Mouse (Mus musculus) midbrain, embryonic 15.5 days (tissue): ENCODE data around the gene Gm9767. TPM values are rescaled to one million over a fixed set of nuclear protein-coding genes. Genes with fewer than 3 reads are reported as not detected.
A peak's percentile ranks its signal among the peaks of the same experiment; 100 is the strongest.

Source experiments
- ATAC-seq: fragments of 200-750 bp; cut with Nextera tagmentation; replicated peaks from 2 replicates; pipeline ENCODE4 v1.8.0; 2017; ENCODE audit warnings: moderate TSS enrichment
- H3K27ac ChIP-seq: fragments of 300-500 bp; sonication (generic); 2 replicates; pipeline ENCODE4 v1.5.1; 2015; ENCODE audit warnings: mild to moderate bottlenecking, inconsistent platforms
- H3K27me3 ChIP-seq: fragments of 300-500 bp; sonication (generic); replicated peaks from 2 replicates; pipeline ENCODE4 v1.6.1; 2015; ENCODE audit warnings: inconsistent platforms
- H3K36me3 ChIP-seq: fragments of 300-500 bp; sonication (generic); replicated peaks from 2 replicates; pipeline ENCODE4 v1.6.1; 2015; ENCODE audit warnings: inconsistent platforms
- H3K4me1 ChIP-seq: fragments of 300-500 bp; sonication (generic); 2 replicates; pipeline ENCODE4 v1.6.1; 2015; ENCODE audit warnings: inconsistent platforms
- H3K4me2 ChIP-seq: fragments of 300-500 bp; sonication (generic); 2 replicates; pipeline ENCODE4 v1.6.1; 2015; ENCODE audit warnings: inconsistent platforms, mild to moderate bottlenecking, moderate library complexity
- H3K4me3 ChIP-seq: fragments of 300-500 bp; sonication (generic); 2 replicates; pipeline ENCODE4 v1.5.1; 2015; ENCODE audit warnings: mild to moderate bottlenecking, inconsistent platforms
- H3K9ac ChIP-seq: fragments of 300-500 bp; sonication (generic); 2 replicates; pipeline ENCODE4 v1.6.1; 2015; ENCODE audit warnings: mild to moderate bottlenecking, inconsistent platforms
- H3K9me3 ChIP-seq: fragments of 300-500 bp; sonication (generic); 2 replicates; pipeline ENCODE4 v1.6.1; 2016; ENCODE audit warnings: inconsistent platforms
- WGBS: fragments of 180-500 bp; shearing (Covaris S2); methylation state at CpG from one replicate; pipeline ENCODE4 v1.1.7; 2015; ENCODE audit warnings: mixed read lengths; 5-methylcytosine and 5-hydroxymethylcytosine counted together
- polyA plus RNA-seq: library from polyadenylated mRNA; unstranded; fragments of >200 nt; fragmentation: Nextera tagmentation; extraction: Ambion mirVana; gene quantifications from 2 replicates; pipeline ENCODE4 v1.2.1, GENCODE M21; 2015

The Gm9767 gene
- polyA plus RNA-seq = 1.3 and 2.4 TPM in 2 replicates

GRCm38 (mm10) chr10:26077671-26078481 lies at the start of gene Gm9767:
Gene Gm9767, plus strand, starts transcription at chr10:26078255.
- WGBS = under 1% methylated on average over 52 of the region's 52 CpGs
- peaks cover 12% of the 10 kb centered on the region for H3K4me1 ChIP-seq
- H3K9me3 ChIP-seq = no peaks in the 10 kb centered on the region
- peak within 1 kb of the TSS; percentile 79 for H3K9ac ChIP-seq
- ATAC-seq = peak; percentile 82
- H3K36me3 ChIP-seq = no peaks in the 10 kb centered on the region
- peak within 1 kb of the TSS; percentile 67 for H3K4me2 ChIP-seq
- peak within 1 kb of the TSS; percentile 74 for H3K4me3 ChIP-seq
- H3K27me3 ChIP-seq = no peaks in the 10 kb centered on the region
- peak within 1 kb of the TSS; percentile 74 for H3K27ac ChIP-seq

GRCm38 (mm10) chr10:26034931-26035330 lies 43.1 kb upstream of the Gm9767 start:
- 0 out of 2 replicates have a peak, but pooled peaks have one; percentile 45 for ATAC-seq
- 81% methylated on average over 5 of the region's 5 CpGs for WGBS
- H3K9ac ChIP-seq = no peak overlapping the region
- no peak overlapping the region for H3K27ac ChIP-seq
- H3K4me3 ChIP-seq = no peak overlapping the region
- H3K27me3 ChIP-seq = no peaks in the 10 kb centered on the region
- H3K4me1 ChIP-seq = no peaks in the 10 kb centered on the region
- no peaks in the 10 kb centered on the region for H3K36me3 ChIP-seq
- H3K9me3 ChIP-seq = no peaks in the 10 kb centered on the region
- no peak overlapping the region for H3K4me2 ChIP-seq

GRCm38 (mm10) chr10:26051177-26051576 lies 26.9 kb upstream of the Gm9767 start:
- H3K36me3 ChIP-seq = no peaks in the 10 kb centered on the region
- H3K27me3 ChIP-seq = no peaks in the 10 kb centered on the region
- H3K4me2 ChIP-seq = no peak overlapping the region
- ATAC-seq = no peak
- WGBS = 88% methylated on average over 2 of the region's 2 CpGs
- H3K9ac ChIP-seq = no peak overlapping the region
- no peaks in the 10 kb centered on the region for H3K4me1 ChIP-seq
- H3K4me3 ChIP-seq = no peak overlapping the region
- H3K9me3 ChIP-seq = no peaks in the 10 kb centered on the region
- no peak overlapping the region for H3K27ac ChIP-seq

- Histone ChIP-seq H3K9me3 (no peaks in the 10 kb centered on the region), H3K27me3 (no peaks in the 10 kb centered on the region), H3K9ac (no peak overlapping the region), H3K4me2 (no peak overlapping the region), H3K27ac (no peak overlapping the region), H3K4me3 (no peak overlapping the region), H3K36me3 (no peaks in the 10 kb centered on the region), H3K4me1 (no peaks in the 10 kb centered on the region)
- WGBS = 85% methylated on average over 3 of the region's 3 CpGs
- ATAC-seq = 0 out of 2 replicates have a peak, but pooled peaks have one; percentile 38
Observed at GRCm38 (mm10) chr10:26059662-26060307, 18.3 kb upstream of the Gm9767 start.

- Histone ChIP-seq H3K27ac (no peak overlapping the region), H3K9me3 (no peaks in the 10 kb centered on the region), H3K4me3 (no peak overlapping the region), H3K36me3 (0 out of 2 replicates have a peak, but pooled peaks cover 1% of the 10 kb centered on the region), H3K27me3 (no peaks in the 10 kb centered on the region), H3K4me2 (no peak overlapping the region), H3K9ac (no peak overlapping the region), H3K4me1 (no peaks in the 10 kb centered on the region)
- WGBS = 93% methylated on average over 4 of the region's 4 CpGs
- ATAC-seq = no peak
Observed at GRCm38 (mm10) chr10:26063071-26063470, 15.0 kb upstream of the Gm9767 start.

- H3K36me3 ChIP-seq = 0 out of 2 replicates have a peak, but pooled peaks cover 6% of the 10 kb centered on the region
- no peak overlapping the region for H3K4me2 ChIP-seq
- no peak overlapping the region for H3K4me3 ChIP-seq
- WGBS = 84% methylated on average over 5 of the region's 5 CpGs
- H3K27ac ChIP-seq = no peak overlapping the region
- H3K4me1 ChIP-seq = peaks cover 11% of the 10 kb centered on the region
- ATAC-seq = no peak
- H3K9me3 ChIP-seq = no peaks in the 10 kb centered on the region
- no peak overlapping the region for H3K9ac ChIP-seq
- no peaks in the 10 kb centered on the region for H3K27me3 ChIP-seq
Observed at GRCm38 (mm10) chr10:26071986-26072385, 6.1 kb upstream of the Gm9767 start.

GRCm38 (mm10) chr10:26076949-26077348 lies 1.1 kb upstream of the Gm9767 start:
- Histone ChIP-seq H3K27me3 (no peaks in the 10 kb centered on the region), H3K4me1 (peaks cover 12% of the 10 kb centered on the region), H3K4me3 (peak overlapping the region; percentile 74), H3K9ac (peak overlapping the region; percentile 79), H3K27ac (no peak overlapping the region), H3K4me2 (peak overlapping the region; percentile 67), H3K36me3 (no peaks in the 10 kb centered on the region), H3K9me3 (no peaks in the 10 kb centered on the region)
- ATAC-seq = no peak
- 73% methylated on average over 9 of the region's 9 CpGs for WGBS

GRCm38 (mm10) chr10:26078521-26079142 lies 577 bp downstream of the Gm9767 start, which contains the start of gene Tmem200a:
Gene Tmem200a, minus strand, starts transcription at chr10:26079052.
- Histone ChIP-seq H3K4me2 (peak within 1 kb of the TSS; percentile 67), H3K4me3 (peak within 1 kb of the TSS; percentile 74), H3K27ac (peak within 1 kb of the TSS; percentile 74), H3K36me3 (no peaks in the 10 kb centered on the region), H3K27me3 (no peaks in the 10 kb centered on the region), H3K4me1 (peaks cover 12% of the 10 kb centered on the region), H3K9ac (peak within 1 kb of the TSS; percentile 79), H3K9me3 (no peaks in the 10 kb centered on the region)
- under 1% methylated on average over 46 of the region's 46 CpGs for WGBS
- ATAC-seq = peak; percentile 94

GRCm38 (mm10) chr10:26079678-26080077 lies 1.6 kb downstream of the Gm9767 start:
- no peaks in the 10 kb centered on the region for H3K36me3 ChIP-seq
- H3K4me1 ChIP-seq = peaks cover 12% of the 10 kb centered on the region
- no peak overlapping the region for H3K4me2 ChIP-seq
- H3K9me3 ChIP-seq = no peaks in the 10 kb centered on the region
- no peak for ATAC-seq
- no peak overlapping the region for H3K9ac ChIP-seq
- H3K27me3 ChIP-seq = no peaks in the 10 kb centered on the region
- no peak overlapping the region for H3K27ac ChIP-seq
- H3K4me3 ChIP-seq = no peak overlapping the region
- 90% methylated on average over 3 of the region's 3 CpGs for WGBS

- ATAC-seq = no peak
- Histone ChIP-seq H3K4me2 (no peak overlapping the region), H3K27me3 (no peaks in the 10 kb centered on the region), H3K36me3 (no peaks in the 10 kb centered on the region), H3K4me3 (no peak overlapping the region), H3K9ac (no peak overlapping the region), H3K9me3 (no peaks in the 10 kb centered on the region), H3K4me1 (no peaks in the 10 kb centered on the region), H3K27ac (no peak overlapping the region)
- WGBS = 68% methylated on average over 4 of the region's 4 CpGs
Observed at GRCm38 (mm10) chr10:26082081-26082480, 4.0 kb downstream of the Gm9767 start.

GRCm38 (mm10) chr10:26103330-26103982 lies 25.4 kb downstream of the Gm9767 start:
- Histone ChIP-seq H3K4me1 (no peaks in the 10 kb centered on the region), H3K36me3 (no peaks in the 10 kb centered on the region), H3K27ac (no peak overlapping the region), H3K9me3 (no peaks in the 10 kb centered on the region), H3K4me3 (no peak overlapping the region), H3K4me2 (no peak overlapping the region), H3K9ac (no peak overlapping the region), H3K27me3 (no peaks in the 10 kb centered on the region)
- 78% methylated on average over 3 of the region's 3 CpGs for WGBS
- no peak for ATAC-seq

GRCm38 (mm10) chr10:26114409-26114808 lies 36.4 kb downstream of the Gm9767 start:
- ATAC-seq = no peak
- H3K36me3 ChIP-seq = no peaks in the 10 kb centered on the region
- H3K27ac ChIP-seq = no peak overlapping the region
- no peaks in the 10 kb centered on the region for H3K9me3 ChIP-seq
- no peak overlapping the region for H3K9ac ChIP-seq
- no peak overlapping the region for H3K4me2 ChIP-seq
- H3K4me3 ChIP-seq = no peak overlapping the region
- no peaks in the 10 kb centered on the region for H3K27me3 ChIP-seq
- H3K4me1 ChIP-seq = no peaks in the 10 kb centered on the region
- 82% methylated on average over 4 of the region's 4 CpGs for WGBS
